Mouse (Mus musculus) midbrain, postnatal 0 days (tissue): ENCODE results near the gene Doc2b. TPM values are rescaled to one million over a fixed set of nuclear protein-coding genes. Genes with fewer than 3 reads are reported as not detected.

Experiments used
- ATAC-seq: fragments of 200-750 bp; cut with Nextera tagmentation; 2 replicates; pipeline ENCODE4 v1.8.0; 2017; ENCODE audit warnings: moderate number of reproducible peaks, mild to moderate bottlenecking, moderate TSS enrichment, moderate library complexity; ENCODE audit not compliant: low FRiP score
- DNase-seq: peaks from one replicate; pipeline ENCODE4 v3.0.0-alpha.2; 2015; ENCODE audit warnings: low spot score
- H3K27ac ChIP-seq: fragments of 300-500 bp; sonication (generic); 2 replicates; pipeline ENCODE4 v1.5.1; 2014; ENCODE audit warnings: low read depth, mild to moderate bottlenecking, low read length, mixed read lengths
- H3K27me3 ChIP-seq: fragments of 300-500 bp; sonication (generic); 2 replicates; pipeline ENCODE4 v1.6.1; 2014; ENCODE audit warnings: low read length, control low read depth, mixed read lengths; ENCODE audit not compliant: insufficient read depth
- H3K36me3 ChIP-seq: fragments of 300-500 bp; sonication (generic); 2 replicates; pipeline ENCODE4 v1.6.1; 2014; ENCODE audit warnings: low read length, control low read depth, mixed read lengths; ENCODE audit not compliant: insufficient read depth
- H3K4me1 ChIP-seq: fragments of 300-500 bp; sonication (generic); 2 replicates; pipeline ENCODE4 v1.6.1; 2014; ENCODE audit warnings: mild to moderate bottlenecking, control low read depth, antibody characterized with exemption, low read length, mixed read lengths; ENCODE audit not compliant: insufficient read depth
- H3K4me2 ChIP-seq: fragments of 300-500 bp; sonication (generic); 2 replicates; pipeline ENCODE4 v1.6.1; 2014; ENCODE audit warnings: low read depth, mild to moderate bottlenecking, low read length, mixed read lengths; ENCODE audit not compliant: poor library complexity, severe bottlenecking
- H3K4me3 ChIP-seq: fragments of 300-500 bp; sonication (generic); 2 replicates; pipeline ENCODE4 v1.5.1; 2014; ENCODE audit warnings: low read depth, mild to moderate bottlenecking, low read length, moderate library complexity
- H3K9ac ChIP-seq: fragments of 300-500 bp; sonication (generic); replicated peaks from 2 replicates; pipeline ENCODE4 v1.6.1; 2014; ENCODE audit warnings: mild to moderate bottlenecking, low read length, moderate library complexity, mixed read lengths; ENCODE audit not compliant: poor library complexity, severe bottlenecking
- H3K9me3 ChIP-seq: fragments of 300-500 bp; sonication (generic); 2 replicates; pipeline ENCODE4 v1.6.1; 2016; ENCODE audit warnings: low read length, control low read depth
- CTCF ChIP-seq: IDR thresholded peaks from 2 replicates; pipeline ENCODE4 v1.5.1; 2016; ENCODE audit warnings: antibody characterized with exemption, mild to moderate bottlenecking
- WGBS: fragments of 180-500 bp; shearing (Covaris S2); extraction: QIAGEN DNeasy Blood & Tissue Kit; methylation state at CpG from one replicate; pipeline ENCODE4 v1.1.7; 2014; 5-methylcytosine and 5-hydroxymethylcytosine counted together
- polyA plus RNA-seq: library from polyadenylated mRNA; unstranded; fragments of >200 nt; fragmentation: Nextera tagmentation; extraction: Ambion mirVana; gene quantifications from 2 replicates; pipeline ENCODE4 v1.2.1, GENCODE M21; 2015
- total RNA-seq: library from RNA; depleted of rRNA; stranded (reverse); fragments of >200 nt; gene quantifications from 2 replicates; pipeline ENCODE4 v1.2.3, GENCODE M21; 2014; rRNA removed

The Doc2b gene
- total and polyA plus RNA-seq, 2 experiments from 2014 or later, result 6.9 to 27.7 TPM

DNA sequence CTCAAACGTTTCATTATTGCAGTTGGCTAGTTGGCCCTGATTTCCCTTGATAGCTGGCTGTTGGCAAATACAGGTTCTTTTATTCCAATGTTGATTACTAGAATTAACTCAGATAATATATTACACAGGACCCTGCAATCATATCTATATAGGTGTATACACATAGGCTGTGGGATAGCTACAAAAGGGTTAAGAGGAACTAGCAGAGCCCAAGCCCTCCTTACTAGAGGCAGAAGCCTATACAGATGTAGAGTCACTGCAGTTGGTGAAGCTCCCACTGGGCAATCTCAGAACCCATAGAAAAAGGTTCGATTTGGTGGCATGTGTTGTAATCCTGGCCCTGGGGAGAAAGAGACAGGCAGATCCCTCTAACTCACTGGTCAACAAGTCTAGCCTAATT is 68.7 kb downstream of the Doc2b start:
- Histone ChIP-seq H3K9ac (no peak overlapping the region), H3K4me1 (peaks cover 3% of the 10 kb centered on the region; the same call in 1 of the 2 replicates), H3K27ac (no peak overlapping the region), H3K27me3 (no peaks in the 10 kb centered on the region), H3K36me3 (no peaks in the 10 kb centered on the region), H3K9me3 (no peaks in the 10 kb centered on the region), H3K4me2 (no peak overlapping the region), H3K4me3 (no peak overlapping the region)
- ATAC-seq (no peak), DNase-seq (no peak)
- no peak for TF ChIP-seq CTCF
- WGBS, result 68% methylated on average over 2 of the region's 2 CpGs

DNA sequence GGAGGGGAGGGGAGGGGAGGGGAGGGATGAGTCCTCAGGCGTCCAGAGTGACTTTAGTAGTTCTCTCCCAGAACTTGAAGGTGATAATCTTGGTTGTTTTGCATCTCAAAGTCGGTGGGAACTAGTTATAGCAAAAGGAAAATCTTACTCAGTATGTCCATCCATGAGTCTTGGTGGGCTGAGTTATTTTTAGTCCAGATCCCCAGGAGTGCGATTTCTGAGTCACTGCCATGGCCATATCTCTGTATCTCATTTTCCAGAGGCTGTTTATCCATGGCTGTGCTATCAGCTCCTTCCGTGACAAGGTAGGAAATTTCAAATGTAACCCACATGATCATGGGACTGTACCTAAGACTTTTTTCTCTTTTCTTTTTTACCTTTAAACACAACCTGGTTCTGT is 73.5 kb downstream of the Doc2b start:
- WGBS, result 67% methylated on average over 4 of the region's 4 CpGs
- no peak for ATAC-seq

More for the DNA sequence above, 73.5 kb downstream of the Doc2b start:
- no peak for TF ChIP-seq CTCF
- Histone ChIP-seq H3K4me1 (no peaks in the 10 kb centered on the region), H3K4me2 (no peak overlapping the region), H3K4me3 (no peak overlapping the region), H3K36me3 (no peaks in the 10 kb centered on the region), H3K9ac (no peak overlapping the region), H3K27ac (no peak overlapping the region), H3K9me3 (no peaks in the 10 kb centered on the region), H3K27me3 (no peaks in the 10 kb centered on the region)
- DNase-seq, result no peak

Other genes with a start within 250 kb of the Doc2b start
- gene Pitpna, start 208.0 kb downstream of the Doc2b start, total RNA-seq, result 105 and 108 TPM in 2 replicates
- 91.7 and 106 TPM in 2 replicates for gene Pitpna, start 208.0 kb downstream of the Doc2b start, polyA plus RNA-seq
- 50.0 and 50.2 TPM in 2 replicates for gene Inpp5k, start 165.1 kb downstream of the Doc2b start, total RNA-seq
- gene Inpp5k, start 165.1 kb downstream of the Doc2b start, polyA plus RNA-seq, result 43.7 and 49.9 TPM in 2 replicates
- gene Myo1c, start 145.5 kb downstream of the Doc2b start, total RNA-seq, result 19.3 and 22.8 TPM in 2 replicates
- gene Myo1c, start 145.5 kb downstream of the Doc2b start, polyA plus RNA-seq, result 7.7 and 7.8 TPM in 2 replicates
- 79.5 and 90.1 TPM in 2 replicates for gene Crk, start 116.8 kb downstream of the Doc2b start, total RNA-seq
- gene Crk, start 116.8 kb downstream of the Doc2b start, polyA plus RNA-seq, result 71.6 and 75.0 TPM in 2 replicates
- gene Ywhae, start 63.2 kb downstream of the Doc2b start, total RNA-seq, result 341 and 436 TPM in 2 replicates
- 1,643 and 1,657 TPM in 2 replicates for gene Ywhae, start 63.2 kb downstream of the Doc2b start, polyA plus RNA-seq
- gene Rph3al, start 142.4 kb upstream of the Doc2b start, total RNA-seq, result 3.4 and 4.0 TPM in 2 replicates
- 3.0 and 3.1 TPM in 2 replicates for gene Rph3al, start 142.4 kb upstream of the Doc2b start, polyA plus RNA-seq
- 5.5 and 11.3 TPM in 2 replicates for gene 1700016K19Rik, start 203.9 kb upstream of the Doc2b start, total RNA-seq
- gene 1700016K19Rik, start 203.9 kb upstream of the Doc2b start, polyA plus RNA-seq, result 8.6 and 8.8 TPM in 2 replicates
- 16.7 and 17.7 TPM in 2 replicates for gene Rflnb, start 231.7 kb upstream of the Doc2b start, total RNA-seq
- gene Rflnb, start 231.7 kb upstream of the Doc2b start, polyA plus RNA-seq, result 15.2 and 16.3 TPM in 2 replicates